Mouse (Mus musculus): ENCODE data around the gene Copb1.

GRCm38 (mm10) chr7:114300782-114301181 lies 46.3 kb upstream of the Copb1 start:
- TF ChIP-seq CTCF (IDR thresholded peaks at IDR 0.05; ENCODE audit: borderline replicate concordance, extremely low read depth, insufficient read depth, insufficient read length) (no peak), POLR2A (IDR thresholded peaks at IDR 0.05; ENCODE audit: borderline replicate concordance, extremely low read depth, insufficient read depth, insufficient read length, poor library complexity, severe bottlenecking) (no peak)
